Mouse (Mus musculus): ENCODE data around the gene Rnf224.

Rnf224 gene

GRCm38 (mm10) chr2:25228431-25228889, 8.1 kb downstream of the Rnf224 start:
- peak; percentile 74 to 76 for DNase-seq (ENCODE audit: low read depth in 1 of 2, low spot score in 2 of 2)

- no peak for DNase-seq (ENCODE audit: low read depth in 1 of 2, low spot score in 2 of 2)
These were observed 9.2 kb downstream of the Rnf224 start for GRCm38 (mm10) chr2:25227406-25227805.

- no peak for DNase-seq (ENCODE audit: low read depth in 1 of 2, low spot score in 2 of 2)
These were observed 9.7 kb downstream of the Rnf224 start for GRCm38 (mm10) chr2:25226864-25227263.

GRCm38 (mm10) chr2:25225811-25226379, 10.7 kb downstream of the Rnf224 start:
- DNase-seq (ENCODE audit: low read depth in 1 of 2, low spot score in 2 of 2): no peak

- peak; percentile 97 to 98 for DNase-seq (ENCODE audit: low read depth in 1 of 2, low spot score in 2 of 2)
These were observed 11.5 kb downstream of the Rnf224 start for GRCm38 (mm10) chr2:25224766-25225752.

GRCm38 (mm10) chr2:25224492-25224765, 12.2 kb downstream of the Rnf224 start, which contains the start of gene Tubb4b:
Gene Tubb4b, minus strand, starts transcription at chr2:25224702.
- no peak for DNase-seq (ENCODE audit: low read depth in 1 of 2, low spot score in 2 of 2)

GRCm38 (mm10) chr2:25223681-25224491, 12.7 kb downstream of the Rnf224 start:
- peak in 1 of 2 experiments; percentile 69 for DNase-seq (ENCODE audit: low read depth in 1 of 2, low spot score in 2 of 2)

GRCm38 (mm10) chr2:25221331-25221772, 15.2 kb downstream of the Rnf224 start:
- no peak for DNase-seq (ENCODE audit: low read depth in 1 of 2, low spot score in 2 of 2)

GRCm38 (mm10) chr2:25218445-25218844, 18.1 kb downstream of the Rnf224 start, which contains the start of gene Fam166a:
Gene Fam166a, plus strand, starts transcription at chr2:25218745.
- DNase-seq (ENCODE audit: low read depth in 1 of 2, low spot score in 2 of 2): no peak

GRCm38 (mm10) chr2:25217666-25218065, 18.9 kb downstream of the Rnf224 start:
- no peak for DNase-seq (ENCODE audit: low read depth in 1 of 2, low spot score in 2 of 2)

- no peak for DNase-seq (ENCODE audit: low read depth in 1 of 2, low spot score in 2 of 2)
These were observed 22.1 kb downstream of the Rnf224 start, which contains the start of gene Stpg3 for GRCm38 (mm10) chr2:25214444-25214843. Gene Stpg3, minus strand, starts transcription at chr2:25214637.

- no peak for DNase-seq (ENCODE audit: low read depth in 1 of 2, low spot score in 2 of 2)
These were observed 23.2 kb downstream of the Rnf224 start for GRCm38 (mm10) chr2:25213266-25213865.

- peak; percentile 80 to 83 for DNase-seq (ENCODE audit: low read depth in 1 of 2, low spot score in 2 of 2)
These were observed 25.4 kb downstream of the Rnf224 start, which contains the start of gene Nelfb for GRCm38 (mm10) chr2:25211121-25211670. Gene Nelfb, minus strand, starts transcription at chr2:25211489.

- DNase-seq (ENCODE audit: low read depth in 1 of 2, low spot score in 2 of 2): no peak
These were observed 25.9 kb downstream of the Rnf224 start for GRCm38 (mm10) chr2:25210686-25211085.

GRCm38 (mm10) chr2:25207593-25207992, 29.0 kb downstream of the Rnf224 start:
- no peak for DNase-seq (ENCODE audit: low read depth in 1 of 2, low spot score in 2 of 2)

- DNase-seq (ENCODE audit: low read depth in 1 of 2, low spot score in 2 of 2): no peak
These were observed 32.9 kb downstream of the Rnf224 start for GRCm38 (mm10) chr2:25203631-25204214.

- DNase-seq (ENCODE audit: low read depth in 1 of 2, low spot score in 2 of 2): no peak
These were observed 36.0 kb downstream of the Rnf224 start for GRCm38 (mm10) chr2:25200631-25201030.

GRCm38 (mm10) chr2:25197946-25198345, 38.6 kb downstream of the Rnf224 start:
- no peak for DNase-seq (ENCODE audit: low read depth in 1 of 2, low spot score in 2 of 2)

- DNase-seq (ENCODE audit: low read depth in 1 of 2, low spot score in 2 of 2): no peak
These were observed 39.4 kb downstream of the Rnf224 start for GRCm38 (mm10) chr2:25197191-25197590.
